12 mouse cellular contexts compared by ENCODE assay signal in the genomic region with DNA sequence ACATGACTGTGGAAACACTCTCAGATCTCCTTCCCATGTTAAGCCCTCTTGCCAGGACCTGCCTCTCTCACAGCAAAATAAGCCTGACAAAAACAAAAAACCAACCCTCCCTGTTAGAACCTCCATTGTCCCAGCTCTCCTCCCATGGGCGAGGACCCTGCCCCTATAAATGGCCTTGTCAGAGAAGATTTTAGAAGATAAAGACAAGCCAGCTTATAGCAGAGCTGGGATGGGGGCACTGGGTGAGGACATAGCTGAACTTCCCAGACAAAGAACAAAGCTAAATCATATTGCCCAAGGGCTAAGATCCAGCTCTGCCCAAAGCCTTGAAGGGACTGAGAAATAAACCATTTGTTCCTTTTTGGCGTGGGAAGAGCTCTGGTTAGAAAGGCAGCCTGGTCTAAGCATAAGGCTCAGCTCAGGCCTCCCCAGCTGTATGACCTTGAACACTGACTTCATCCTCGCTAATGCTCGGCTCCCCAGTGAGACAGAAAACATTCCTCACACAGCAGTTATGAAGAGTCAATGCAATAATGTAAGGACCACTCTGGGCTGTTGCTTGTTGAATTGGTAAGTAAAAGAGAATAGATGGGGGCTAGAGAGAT.
DNase-seq lines count a peak whose midpoint lies in the region; ATAC-seq and TF ChIP-seq lines count a peak whose summit lies in the region.
"Had no signal": no experiment of that assay in that cellular context is flagged by ENCODE, and none has a peak within 500 bp of the region (broad histone marks: within the 10 kb centered on the region; RNA-seq: fewer than 3 reads in every experiment).

No protein-coding gene starts in this region.

- no peak overlapping the region for H3K4me3 ChIP-seq in heart, embryonic 13.5 days
- no peak overlapping the region for H3K4me3 ChIP-seq in heart, embryonic 11.5 days (ENCODE audit: low read depth, low read length)
- H3K4me3 ChIP-seq in left cerebral cortex, adult 2 months: no peak overlapping the region
- H3K4me3 ChIP-seq in embryonic facial prominence, embryonic 10.5 days: no peak overlapping the region

- WGBS in heart, embryonic 13.5 days: 48% methylated on average over 4 of the region's 4 CpGs
- WGBS in heart, embryonic 11.5 days (ENCODE audit: insufficient replicate concordance): 61% methylated on average over 4 of the region's 4 CpGs
- 57% methylated on average over 4 of the region's 4 CpGs for WGBS in embryonic facial prominence, embryonic 10.5 days

- DNase-seq in left cerebral cortex, adult 2 months (ENCODE audit: extremely low spot score in 1 of 2, low spot score in 2 of 2): no peak
- no peak for DNase-seq in left cerebral cortex, postnatal 25 days (ENCODE audit: low spot score in 2 of 2)
- DNase-seq in embryonic facial prominence, embryonic 10.5 days (ENCODE audit: low spot score): no peak
- DNase-seq in lung, postnatal 10 days: peak; percentile 31
- DNase-seq in layer of hippocampus, adult 9-11 months: no peak
- DNase-seq in embryo, embryonic 9.5 days (ENCODE audit: extremely low spot score): no peak
- DNase-seq: adrenal gland, adult 2 months; cerebellum, adult 2 months; layer of hippocampus, postnatal 36 days had no signal

- no peak for ATAC-seq in heart, embryonic 13.5 days (ENCODE audit: extremely low read depth, insufficient number of reproducible peaks, low FRiP score, low TSS enrichment)
- no peak for ATAC-seq in heart, embryonic 11.5 days (replicated peaks; ENCODE audit: insufficient number of reproducible peaks, low FRiP score, low TSS enrichment)

- no peak overlapping the region for H3K27ac ChIP-seq in heart, embryonic 13.5 days (replicated peaks)
- no peak overlapping the region for H3K27ac ChIP-seq in heart, embryonic 11.5 days (ENCODE audit: low read depth, low read length)
- peak overlapping the region; percentile 56 for H3K27ac ChIP-seq in left cerebral cortex, adult 2 months
- H3K27ac ChIP-seq in embryonic facial prominence, embryonic 10.5 days (replicated peaks): 0 out of 2 replicates have a peak overlapping the region, but pooled peaks have one; percentile 30
- H3K27ac ChIP-seq: liver, embryonic 14.5 days had no signal

- no peak overlapping the region for H3K4me2 ChIP-seq in heart, embryonic 13.5 days
- H3K4me2 ChIP-seq in heart, embryonic 11.5 days: no peak overlapping the region

- intact Hi-C loops in left cerebral cortex, adult 2 months (cut with DNase I): no loop called here
- intact Hi-C loops in left cerebral cortex, postnatal 25 days (cut with DNase I): no loop called here

- no peaks in the 10 kb centered on the region for H3K27me3 ChIP-seq in heart, embryonic 13.5 days (replicated peaks)
- H3K27me3 ChIP-seq in heart, embryonic 11.5 days (ENCODE audit: control insufficient read depth, insufficient read depth, low read length): no peaks in the 10 kb centered on the region
- peaks cover 14% of the 10 kb centered on the region for H3K27me3 ChIP-seq in embryonic facial prominence, embryonic 10.5 days (replicated peaks; ENCODE audit: low read depth, poor library complexity, severe bottlenecking)

- H3K9me3 ChIP-seq in heart, embryonic 13.5 days: no peaks in the 10 kb centered on the region
- H3K9me3 ChIP-seq in heart, embryonic 11.5 days (replicated peaks; ENCODE audit: control insufficient read depth, low read length): no peaks in the 10 kb centered on the region
- H3K9me3 ChIP-seq in embryonic facial prominence, embryonic 10.5 days: no peaks in the 10 kb centered on the region

- no peak for TF ChIP-seq CTCF in left cerebral cortex, adult 2 months (IDR thresholded peaks at IDR 0.05)

- H3K9ac ChIP-seq in heart, embryonic 13.5 days: 0 out of 2 replicates have a peak overlapping the region, but pooled peaks have one; percentile 16
- no peak overlapping the region for H3K9ac ChIP-seq in heart, embryonic 11.5 days (ENCODE audit: low read depth, low read length)
- H3K9ac ChIP-seq: liver, embryonic 14.5 days had no signal

- no peaks in the 10 kb centered on the region for H3K36me3 ChIP-seq in heart, embryonic 13.5 days
- no peaks in the 10 kb centered on the region for H3K36me3 ChIP-seq in heart, embryonic 11.5 days (ENCODE audit: control insufficient read depth, insufficient read depth, low read length)
- H3K36me3 ChIP-seq in embryonic facial prominence, embryonic 10.5 days (replicated peaks): no peaks in the 10 kb centered on the region

- peaks cover 30% of the 10 kb centered on the region for H3K4me1 ChIP-seq in heart, embryonic 13.5 days
- H3K4me1 ChIP-seq in heart, embryonic 11.5 days (ENCODE audit: control insufficient read depth, insufficient read depth, low read length): 0 out of 2 replicates have a peak, but pooled peaks cover 7% of the 10 kb centered on the region
- H3K4me1 ChIP-seq in embryonic facial prominence, embryonic 10.5 days: peaks cover 19% of the 10 kb centered on the region

Comparison
In these comparisons a context has a peak if more than half of its experiments do, and no peak if none do; other contexts are left out.
1. H3K27ac ChIP-seq: peak in left cerebral cortex, adult 2 months (single experiment) and embryonic facial prominence, embryonic 10.5 days (single experiment); none in heart, embryonic 13.5 days (single experiment) and heart, embryonic 11.5 days (single experiment).